Mouse (Mus musculus) testis, adult 2 months (tissue): ENCODE measurements around the gene Mrps18b. TPM values are rescaled to one million over a fixed set of nuclear protein-coding genes. Genes with fewer than 3 reads are reported as not detected.

Experiments used
- H3K27ac ChIP-seq: fragments of 200-500 bp; 2 replicates; pipeline ENCODE4 v1.5.1; 2012; ENCODE audit warnings: low read depth, low read length; ENCODE audit not compliant: control insufficient read depth, insufficient read depth
- H3K27me3 ChIP-seq: fragments of 200-500 bp; 2 replicates; pipeline ENCODE4 v1.6.1; 2012; ENCODE audit warnings: mild to moderate bottlenecking, low read length, moderate library complexity; ENCODE audit not compliant: control insufficient read depth, insufficient read depth
- H3K36me3 ChIP-seq: fragments of 200-500 bp; 2 replicates; pipeline ENCODE4 v1.6.1; 2012; ENCODE audit warnings: mild to moderate bottlenecking, low read length; ENCODE audit not compliant: control insufficient read depth, insufficient read depth
- H3K4me1 ChIP-seq: fragments of 200-500 bp; 2 replicates; pipeline ENCODE4 v1.6.1; 2012; ENCODE audit warnings: low read length; ENCODE audit not compliant: control insufficient read depth, insufficient read depth
- H3K4me3 ChIP-seq: fragments of 200-500 bp; 2 replicates; pipeline ENCODE4 v1.5.1; 2012; ENCODE audit warnings: low read depth, mild to moderate bottlenecking, low read length, moderate library complexity, mixed read lengths; ENCODE audit not compliant: control insufficient read depth
- CTCF ChIP-seq: fragments of 200-500 bp; IDR thresholded peaks from 2 replicates; pipeline ENCODE4 v1.5.1; 2012; ENCODE audit warnings: low read depth, mild to moderate bottlenecking, inconsistent platforms, low read length, moderate library complexity; ENCODE audit not compliant: control insufficient read depth, insufficient read depth, insufficient replicate concordance
- POLR2A ChIP-seq: fragments of 200-500 bp; IDR thresholded peaks from 2 replicates; pipeline ENCODE4 v1.6.1; 2012; ENCODE audit warnings: low read depth, mild to moderate bottlenecking, inconsistent platforms, low read length, moderate library complexity; ENCODE audit not compliant: control insufficient read depth
- polyA plus RNA-seq: library from polyadenylated mRNA; depleted of rRNA; stranded (reverse); fragments of >200 nt; gene quantifications from 2 replicates; pipeline ENCODE4 v1.2.3, GENCODE M21; 2012

Mrps18b gene
- polyA plus RNA-seq, 1 experiment, result 81.8 TPM

DNA sequence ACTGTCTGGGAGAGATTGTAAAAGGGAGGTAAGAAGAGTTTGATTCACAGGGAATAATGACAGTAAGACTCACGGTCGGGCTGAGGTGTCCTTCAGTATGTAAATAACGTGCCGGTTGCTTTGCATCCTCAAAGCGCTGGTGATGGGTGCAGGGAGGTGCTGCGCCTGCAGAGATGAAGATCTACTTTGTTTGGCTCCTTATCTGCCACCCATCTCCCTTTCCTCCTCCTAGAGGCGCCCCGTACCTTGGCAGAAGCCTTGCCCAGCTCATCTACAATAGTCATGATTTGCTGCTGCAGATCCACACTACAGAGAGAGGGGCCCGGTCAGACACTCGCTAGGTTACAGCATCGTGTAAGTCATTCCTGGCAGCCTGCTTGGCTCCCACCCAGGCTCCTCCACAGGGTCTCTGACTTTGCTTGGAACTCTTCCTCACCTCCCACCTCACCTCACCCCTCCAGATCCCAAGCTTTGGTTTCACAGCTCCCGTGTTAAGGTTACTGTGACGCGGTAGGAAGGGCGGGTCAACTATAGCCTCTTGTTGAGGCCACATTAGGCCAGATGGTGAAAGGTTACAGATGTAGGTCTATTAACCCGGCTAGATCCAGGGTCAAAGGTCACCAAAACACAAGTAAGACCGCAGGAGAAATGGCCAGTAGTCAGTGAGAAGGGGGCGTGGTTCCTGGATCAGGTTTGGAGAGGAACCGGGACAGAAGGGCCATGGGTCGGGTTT is 6.8 kb downstream of the Mrps18b start:
- TF ChIP-seq CTCF (no peak), POLR2A (no peak)
- H3K27ac ChIP-seq, result peak overlapping the region; percentile 98
- H3K4me3 ChIP-seq, result peak overlapping the region; percentile 94
- H3K27me3 ChIP-seq, result no peaks in the 10 kb centered on the region
- peaks cover 6% of the 10 kb centered on the region for H3K4me1 ChIP-seq
- peaks cover 2% of the 10 kb centered on the region; the same call in 1 of the 2 replicates for H3K36me3 ChIP-seq

DNA sequence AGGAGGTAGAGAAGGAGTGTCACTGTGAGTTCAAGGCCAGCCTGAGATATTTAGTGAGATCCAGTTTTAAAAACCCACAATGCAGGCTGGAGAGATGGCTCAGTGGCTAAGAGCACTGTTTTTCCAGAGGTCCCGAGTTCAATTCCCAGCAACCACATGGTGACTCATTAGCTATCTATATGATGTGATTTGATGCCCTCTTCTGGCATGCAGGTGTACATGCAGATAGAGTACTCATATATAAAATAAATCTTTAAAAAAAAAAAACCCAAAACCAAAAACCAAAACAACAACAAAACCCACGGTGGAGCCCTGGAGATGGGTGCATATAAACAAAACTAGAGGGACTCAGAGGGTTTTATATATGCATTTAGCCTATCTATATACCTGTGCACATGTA is 8.6 kb downstream of the Mrps18b start:
- Histone ChIP-seq H3K4me1 (peaks cover 6% of the 10 kb centered on the region), H3K27ac (no peak overlapping the region), H3K4me3 (no peak overlapping the region), H3K27me3 (no peaks in the 10 kb centered on the region), H3K36me3 (no peaks in the 10 kb centered on the region; the same call in 1 of the 2 replicates)
- no peak for TF ChIP-seq POLR2A
- TF ChIP-seq CTCF, result no peak

DNA sequence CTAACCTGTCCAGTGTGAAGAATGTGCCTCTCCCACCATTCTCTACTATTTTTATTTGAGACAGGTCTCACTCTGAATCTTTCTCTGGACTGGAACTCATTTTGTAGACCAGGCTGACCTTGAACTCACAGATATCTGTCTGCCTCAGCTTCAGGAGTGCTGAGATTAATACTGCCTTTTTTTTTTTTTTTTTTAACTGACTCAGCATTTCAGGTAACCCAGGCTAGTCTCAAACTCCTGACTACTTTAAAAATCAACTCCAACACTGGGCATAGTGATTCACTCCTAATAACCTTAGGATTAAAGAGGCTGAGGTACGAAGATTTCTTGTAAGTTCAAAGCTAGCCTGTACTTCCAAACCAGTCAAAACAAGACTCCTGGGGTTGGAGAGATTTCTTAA is 10.6 kb downstream of the Mrps18b start:
- H3K4me3 ChIP-seq, result no peak overlapping the region
- TF ChIP-seq POLR2A, result no peak
- TF ChIP-seq CTCF, result no peak
- no peaks in the 10 kb centered on the region for H3K36me3 ChIP-seq
- H3K27ac ChIP-seq, result no peak overlapping the region
- H3K4me1 ChIP-seq, result peaks cover 6% of the 10 kb centered on the region
- H3K27me3 ChIP-seq, result no peaks in the 10 kb centered on the region

DNA sequence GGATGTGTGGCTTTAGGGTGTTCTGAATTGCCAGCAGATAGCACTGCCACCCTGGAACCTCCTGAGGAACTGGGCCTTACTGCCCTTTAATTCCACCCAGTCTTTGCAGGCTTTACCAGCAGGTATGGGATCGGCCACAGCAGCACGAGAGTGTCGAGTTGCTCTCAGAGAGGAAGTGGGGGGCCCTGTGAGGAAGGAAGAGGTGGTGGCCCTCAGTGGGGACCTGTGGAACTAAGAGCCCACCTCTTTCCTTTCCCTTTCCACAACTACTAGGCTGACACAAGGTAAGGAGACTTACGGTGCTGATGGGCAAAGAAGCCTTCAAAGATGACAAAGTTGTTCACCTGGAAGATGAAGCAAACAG is 12.2 kb downstream of the Mrps18b start:
- Histone ChIP-seq H3K27me3 (no peaks in the 10 kb centered on the region), H3K4me1 (no peaks in the 10 kb centered on the region), H3K4me3 (no peak overlapping the region), H3K36me3 (no peaks in the 10 kb centered on the region), H3K27ac (no peak overlapping the region)
- no peak for TF ChIP-seq CTCF
- no peak for TF ChIP-seq POLR2A

DNA sequence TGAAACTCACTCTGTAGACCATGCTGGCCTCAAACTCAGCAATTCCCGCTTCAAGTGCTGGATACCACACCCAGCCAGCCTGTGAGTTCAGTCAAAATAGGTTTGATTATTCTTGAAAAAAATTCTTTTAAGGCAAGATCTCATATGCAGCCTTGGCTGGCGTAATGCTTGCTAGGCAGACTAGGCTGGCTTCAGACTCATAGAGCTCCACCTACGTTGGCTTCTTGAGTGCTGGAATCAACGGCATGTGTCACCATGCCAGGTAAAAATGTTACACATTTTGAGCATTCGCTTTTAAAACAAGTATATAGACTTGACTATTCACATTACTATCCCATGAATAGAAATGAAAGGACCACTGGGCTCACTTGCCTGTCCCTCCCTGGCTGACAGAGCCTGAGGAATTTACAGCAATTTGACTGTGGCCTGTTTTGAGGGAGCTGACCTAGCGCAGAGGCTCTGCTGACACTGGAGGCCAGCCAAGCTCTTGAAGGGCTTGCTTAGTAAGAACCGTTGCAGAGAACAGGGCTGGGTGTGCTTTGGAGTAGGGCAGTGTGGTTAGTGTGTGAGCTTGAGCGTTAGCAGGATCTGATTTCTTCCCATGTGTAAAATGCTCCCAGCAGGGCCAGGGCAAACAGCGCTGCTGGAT is 12.7 kb downstream of the Mrps18b start:
- TF ChIP-seq CTCF (no peak), POLR2A (no peak)
- no peaks in the 10 kb centered on the region for H3K36me3 ChIP-seq
- no peak overlapping the region for H3K4me3 ChIP-seq
- H3K4me1 ChIP-seq, result no peaks in the 10 kb centered on the region
- no peaks in the 10 kb centered on the region for H3K27me3 ChIP-seq
- H3K27ac ChIP-seq, result no peak overlapping the region

DNA sequence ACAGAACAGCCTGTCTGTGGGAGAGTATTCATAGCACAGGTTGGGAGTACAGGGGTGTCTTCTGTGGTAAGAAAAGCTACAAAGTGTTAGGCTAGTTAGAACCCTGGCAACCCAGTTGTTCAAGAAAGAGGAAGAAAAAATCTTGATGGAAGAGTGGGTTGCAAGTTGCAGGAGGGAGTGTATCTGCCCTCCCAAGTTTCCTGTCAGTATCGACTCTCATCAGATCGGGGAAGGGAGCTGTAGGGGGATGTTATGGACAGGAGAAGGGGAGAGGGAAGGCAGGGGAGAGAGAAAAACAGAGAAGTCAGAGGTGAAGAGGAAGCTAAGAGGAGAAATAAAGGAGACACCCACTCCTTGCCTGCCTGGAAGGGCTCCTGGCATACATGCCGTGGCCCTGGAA is 15.6 kb downstream of the Mrps18b start:
- no peak for TF ChIP-seq POLR2A
- no peak for TF ChIP-seq CTCF
- peaks cover 13% of the 10 kb centered on the region for H3K4me1 ChIP-seq
- H3K27ac ChIP-seq, result no peak overlapping the region
- no peak overlapping the region for H3K4me3 ChIP-seq
- H3K27me3 ChIP-seq, result no peaks in the 10 kb centered on the region
- no peaks in the 10 kb centered on the region for H3K36me3 ChIP-seq

DNA sequence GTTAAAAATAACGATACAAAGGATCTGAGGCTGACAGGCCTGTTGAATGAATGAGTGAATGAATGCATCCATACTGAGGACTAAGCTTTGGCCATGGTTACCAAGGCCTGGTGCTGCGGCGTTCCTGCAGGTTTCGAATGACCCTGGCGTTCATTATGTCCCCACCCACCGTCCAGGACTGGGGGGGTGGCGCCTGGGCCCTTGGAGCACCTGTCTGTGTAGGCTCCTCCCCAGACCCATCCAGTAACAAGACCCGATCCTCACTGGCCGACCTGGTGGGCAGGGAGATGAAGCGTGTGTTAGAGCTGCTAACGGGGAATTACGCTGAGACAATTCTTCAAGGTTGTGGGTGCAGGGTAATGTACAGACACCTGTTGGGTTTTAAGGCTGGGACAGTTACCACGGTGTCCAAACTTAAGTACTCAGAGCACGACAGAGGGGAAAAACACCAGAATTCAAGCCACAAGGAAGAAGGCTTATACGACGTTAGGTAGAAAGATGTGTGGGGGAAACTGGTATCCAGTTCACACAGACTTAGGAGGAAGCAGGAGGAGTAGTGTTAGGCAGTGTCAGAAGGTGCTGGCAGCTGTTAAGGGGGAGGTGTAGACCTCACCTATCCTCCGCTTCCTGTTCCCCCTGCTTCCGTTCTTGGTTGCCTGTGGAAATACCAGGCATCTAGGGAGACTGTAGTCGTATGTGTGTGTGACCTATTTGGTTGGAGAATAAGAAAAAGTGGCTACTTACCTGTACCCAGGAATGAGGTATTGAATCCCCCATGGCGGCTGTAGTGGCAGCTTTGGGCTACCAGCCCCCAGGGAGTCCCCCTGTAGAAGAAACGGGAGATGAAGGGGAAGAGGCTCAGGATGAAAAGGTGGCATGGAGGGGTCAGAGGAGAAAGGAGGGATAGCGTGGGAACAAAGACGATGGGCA is 18.3 kb downstream of the Mrps18b start:
- TF ChIP-seq POLR2A, result no peak
- no peak for TF ChIP-seq CTCF
- peak overlapping the region; percentile 76 for H3K27ac ChIP-seq
- H3K4me3 ChIP-seq, result peak overlapping the region; percentile 64
- no peaks in the 10 kb centered on the region for H3K27me3 ChIP-seq
- H3K36me3 ChIP-seq, result no peaks in the 10 kb centered on the region
- peaks cover 13% of the 10 kb centered on the region for H3K4me1 ChIP-seq
